Mouse (Mus musculus) gastrocnemius, adult 18-20 months (tissue): Measurements from ENCODE around the gene Nisch. TPM values are rescaled to one million over a fixed set of nuclear protein-coding genes. Genes with fewer than 3 reads are reported as not detected.

Experiments
- DNase-seq: peaks from one replicate; pipeline ENCODE4 v3.0.0; 2021; ENCODE audit warnings: low spot score
- total RNA-seq, 2 experiments: library from RNA; stranded (reverse); gene quantifications; 2 replicates each; pipeline ENCODE4 v1.2.3; 2021

The Nisch gene
- total RNA-seq, 2 experiments from 2014 or later: 52.3 to 59.6 TPM

- no peak for DNase-seq
Measured at GRCm38 (mm10) chr14:31131272-31131821, 85.4 kb downstream of the Nisch start.

GRCm38 (mm10) chr14:31130236-31131220 lies 86.2 kb downstream of the Nisch start, which contains the start of gene Nt5dc2:
Gene Nt5dc2, plus strand, starts transcription at chr14:31131053.
- DNase-seq: peak; percentile 80

- DNase-seq: no peak
Measured at GRCm38 (mm10) chr14:31129326-31130235, 87.2 kb downstream of the Nisch start.

- DNase-seq: peak; percentile 96
Measured at GRCm38 (mm10) chr14:31128826-31129219, 87.9 kb downstream of the Nisch start, which contains the start of gene Smim4. Gene Smim4, minus strand, starts transcription at chr14:31128956.

- peak; percentile 48 for DNase-seq
Measured at GRCm38 (mm10) chr14:31128101-31128825, 88.5 kb downstream of the Nisch start.

- no peak for DNase-seq
Measured at GRCm38 (mm10) chr14:31126826-31127225, 89.9 kb downstream of the Nisch start.

GRCm38 (mm10) chr14:31125106-31126075 lies 91.4 kb downstream of the Nisch start:
- DNase-seq: peak; percentile 48

Other genes starting within 250 kb of the Nisch start
- gene Glt8d1, start 215.5 kb downstream of the Nisch start, total RNA-seq: 10 to 100 TPM in 1 of 2 experiments, 1 to 10 TPM in 1; 9.7 to 12.0 TPM
- 100 to 1,000 TPM; 129 to 132 TPM for gene Spcs1, start 215.3 kb downstream of the Nisch start, total RNA-seq
- gene Pbrm1, start 197.8 kb downstream of the Nisch start, total RNA-seq: 10 to 100 TPM; 40.1 to 41.1 TPM
- 10 to 100 TPM; 31.8 to 31.9 TPM for gene Gnl3, start 197.8 kb downstream of the Nisch start, total RNA-seq
- gene Smim4, start 88.0 kb downstream of the Nisch start, total RNA-seq: 10 to 100 TPM; 24.6 to 33.8 TPM
- gene Nt5dc2, start 85.9 kb downstream of the Nisch start, total RNA-seq: 1 to 10 TPM in 1 of 2 experiments, under 1 TPM in 1; 0.57 to 1.3 TPM
- gene Stab1, start 48.3 kb downstream of the Nisch start, total RNA-seq: 10 to 100 TPM in 1 of 2 experiments, 1 to 10 TPM in 1; 9.7 to 16.7 TPM
- gene Tnnc1, start 8.6 kb downstream of the Nisch start, total RNA-seq: 100 to 1,000 TPM; 566 to 705 TPM
- 1 to 10 TPM; 5.8 to 7.0 TPM for gene Sema3g, start 914 bp upstream of the Nisch start, total RNA-seq
- gene Phf7, start 34.4 kb upstream of the Nisch start, total RNA-seq: 10 to 100 TPM in 1 of 2 experiments, 1 to 10 TPM in 1; 9.2 to 10.8 TPM
- 10 to 100 TPM; 40.7 to 46.8 TPM for gene Bap1, start 34.5 kb upstream of the Nisch start, total RNA-seq
- gene Dnah1, start 107.0 kb upstream of the Nisch start, total RNA-seq: under 1 TPM; 0.14 to 0.16 TPM
- 10 to 100 TPM; 27.2 to 30.2 TPM for gene Capn7, start 119.7 kb upstream of the Nisch start, total RNA-seq
- 10 to 100 TPM; 53.6 to 65.7 TPM for gene Sh3bp5, start 219.1 kb upstream of the Nisch start, total RNA-seq